Mouse (Mus musculus): ENCODE measurements around the gene Tex2.
"Not testable (repeated sequence)": the region's sequence is repeated elsewhere in the genome, so short reads cannot be mapped to it uniquely, and the experiment has no call there.

Gene Tex2

DNA sequence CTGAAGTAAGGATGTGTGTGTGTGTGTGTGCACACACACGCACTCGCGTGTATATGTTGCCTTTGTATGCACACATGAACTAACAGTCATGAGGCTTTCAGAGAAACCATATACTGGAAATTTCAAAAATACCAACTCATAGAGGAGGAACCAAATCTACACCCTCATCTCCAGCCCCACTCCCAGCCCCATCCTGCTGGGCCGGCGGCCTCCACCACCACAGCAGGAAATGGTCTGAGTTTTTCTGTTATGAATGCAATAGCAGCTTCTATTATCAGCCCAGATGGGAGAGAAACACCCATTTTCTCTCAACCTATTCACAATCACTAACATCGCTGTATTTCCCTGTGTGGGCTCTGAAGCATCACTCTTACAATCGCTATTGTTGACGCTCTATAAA is 8.8 kb upstream of the Tex2 start:
- no peak for DNase-seq (ENCODE audit: low read depth, low spot score)

DNA sequence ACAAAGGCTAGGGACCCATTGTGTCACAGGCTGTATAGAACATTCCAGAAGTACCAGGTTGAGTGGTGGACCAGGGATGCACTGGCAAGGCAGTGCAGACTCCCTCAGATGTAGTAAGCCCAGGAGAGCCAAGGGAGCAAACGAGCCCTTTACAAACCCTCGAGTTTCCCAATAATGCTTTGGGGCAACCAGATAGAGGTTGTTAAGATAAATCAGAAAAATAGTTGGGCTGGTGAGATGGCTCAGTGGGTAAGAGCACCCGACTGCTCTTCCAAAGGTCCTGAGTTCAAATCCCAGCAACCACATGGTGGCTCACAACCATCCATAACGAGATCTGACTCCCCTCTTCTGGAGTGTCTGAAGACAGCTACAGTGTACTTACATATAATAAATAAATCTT is 5.5 kb upstream of the Tex2 start:
- DNase-seq (ENCODE audit: low read depth, low spot score): not testable (repeated sequence)

DNA sequence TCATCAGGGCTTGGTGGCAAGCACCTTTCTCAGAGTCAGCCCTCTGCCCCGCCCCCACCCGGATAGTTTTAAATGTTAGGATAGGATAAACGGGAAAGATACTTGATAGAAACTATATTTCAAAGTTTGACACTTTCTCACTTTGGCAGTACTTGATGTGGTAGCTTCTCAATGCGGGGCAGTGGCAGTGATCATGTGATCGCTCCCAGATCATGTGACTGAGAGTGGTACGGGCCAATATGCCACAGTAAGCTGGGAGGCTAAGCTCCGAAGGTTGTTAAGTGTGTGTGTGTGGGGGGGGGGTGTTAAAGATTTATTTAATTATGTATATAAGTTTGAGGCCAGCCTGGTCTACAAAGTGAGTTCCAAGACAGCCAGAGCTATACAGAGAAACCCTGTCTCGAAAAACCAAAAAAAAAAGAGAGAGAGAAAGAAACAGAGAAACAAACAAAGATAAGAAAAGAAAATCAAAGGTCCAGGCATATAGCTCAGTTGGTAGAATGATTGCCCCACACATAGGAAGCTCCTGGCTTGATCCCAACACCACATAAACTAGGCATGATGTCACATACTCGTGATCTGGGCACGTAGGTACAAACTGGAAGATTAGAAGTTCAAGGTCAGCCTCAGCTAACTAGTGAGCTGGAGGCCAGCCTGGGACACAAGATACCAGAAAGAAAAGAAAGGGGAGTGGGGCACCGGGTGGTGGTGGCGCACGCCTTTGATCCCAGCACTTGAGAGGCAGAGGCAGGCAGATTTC is 4.8 kb upstream of the Tex2 start:
- no peak for DNase-seq (ENCODE audit: low read depth, low spot score)

DNA sequence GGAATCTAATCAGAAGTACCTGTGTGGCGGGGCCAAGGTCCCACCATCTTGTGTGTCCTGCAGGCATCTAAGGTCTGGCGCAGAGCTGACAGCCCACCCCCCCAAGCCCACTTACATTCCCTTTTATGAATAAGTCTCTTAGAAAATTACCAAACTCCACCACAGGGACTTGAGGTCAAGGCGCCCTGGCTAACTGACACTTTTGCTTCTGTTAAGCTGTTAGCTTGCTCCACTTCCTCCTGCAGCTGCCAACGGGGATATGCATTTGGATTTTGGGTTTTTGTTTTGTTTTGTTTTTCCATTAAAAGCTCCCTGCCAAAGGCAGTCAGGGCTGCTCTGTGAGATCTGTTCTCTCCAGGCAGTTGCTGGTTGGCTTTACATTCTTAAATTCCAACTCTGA is 2.3 kb upstream of the Tex2 start:
- DNase-seq (ENCODE audit: low read depth, low spot score): no peak

DNA sequence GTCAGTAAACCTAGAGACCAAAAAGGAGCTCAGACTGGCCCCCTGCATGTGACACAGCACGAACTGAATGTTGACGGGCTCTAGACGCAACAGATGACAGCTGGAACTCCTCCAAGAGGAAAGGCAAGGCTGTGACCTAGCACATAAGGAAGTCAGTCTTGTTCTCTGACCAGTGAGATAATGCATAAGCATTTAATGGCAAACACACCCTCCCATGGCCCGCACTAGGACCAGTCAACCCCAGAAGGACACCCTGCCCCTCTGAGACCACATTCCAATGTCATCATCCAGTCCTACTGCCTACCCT is 1.1 kb upstream of the Tex2 start:
- DNase-seq (ENCODE audit: low read depth, low spot score): no peak

DNA sequence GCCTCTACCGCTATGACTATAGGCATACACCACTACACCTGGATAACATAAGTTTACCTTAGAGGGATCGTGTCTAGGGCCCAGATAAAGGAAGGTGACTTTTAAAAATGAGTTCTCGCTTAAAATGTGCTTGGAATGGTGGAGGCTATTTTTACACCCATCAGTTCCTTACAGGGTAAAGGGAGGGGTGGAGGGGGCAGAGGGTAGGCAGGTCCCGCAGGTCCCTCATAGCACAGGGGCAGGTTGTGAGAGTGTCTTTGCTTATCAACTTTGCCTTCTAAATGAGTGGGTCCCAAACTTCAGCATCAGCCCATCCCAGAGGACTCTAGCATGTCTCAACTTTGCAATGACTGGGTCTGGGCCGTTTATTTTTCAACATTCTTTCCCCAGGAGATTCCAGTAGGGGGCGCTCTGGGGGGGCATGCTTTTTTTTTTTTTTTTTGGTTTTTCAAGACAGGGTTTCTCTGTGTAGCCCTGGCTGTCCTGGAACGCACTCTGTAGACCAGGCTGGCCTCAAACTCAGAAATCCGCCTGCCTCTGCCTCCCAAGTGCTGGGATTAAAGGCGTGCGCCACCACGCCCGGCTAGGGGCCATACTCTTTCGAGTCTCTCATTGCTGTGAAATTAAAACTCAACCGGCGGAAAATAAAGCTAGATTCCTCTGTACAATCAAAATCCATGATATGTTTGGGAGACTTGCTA is 565 bp upstream of the Tex2 start:
- DNase-seq (ENCODE audit: low read depth, low spot score): peak; percentile 19

DNA sequence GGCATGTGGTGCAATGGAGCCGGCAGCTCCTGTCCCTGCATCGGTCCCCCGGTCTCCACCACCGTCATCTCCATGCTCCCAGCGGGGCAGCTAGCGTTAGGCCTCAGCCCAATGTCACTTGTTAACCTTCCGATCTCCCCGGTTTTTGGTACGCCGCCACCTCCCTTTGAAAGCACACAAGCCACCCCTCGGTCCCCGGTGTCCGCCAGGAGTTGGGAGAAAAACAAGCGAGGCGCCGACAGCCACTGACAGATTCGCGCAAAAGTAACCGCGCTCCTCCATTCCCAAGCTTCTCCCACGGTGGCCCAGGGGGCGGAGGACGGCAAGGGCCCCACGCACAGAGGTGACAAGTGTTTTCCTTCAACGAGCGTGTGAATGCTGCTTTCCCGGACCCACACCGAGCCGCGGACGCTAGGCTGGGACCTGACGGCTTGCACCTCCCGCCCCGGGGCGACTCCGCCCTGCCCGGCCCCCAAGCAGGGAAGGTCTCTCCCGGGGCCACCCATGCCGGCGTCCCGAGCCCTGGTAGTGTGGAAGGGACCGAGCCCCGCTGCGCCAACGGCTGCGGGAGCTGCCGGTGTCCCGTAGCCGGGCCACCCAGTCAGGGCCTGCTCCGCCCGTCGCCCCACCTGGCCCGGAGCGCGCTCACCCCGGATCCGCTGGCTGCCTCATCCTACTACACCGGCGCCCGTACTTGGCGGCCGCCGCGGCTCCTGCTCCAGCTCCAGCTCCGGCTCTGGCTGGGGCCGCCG is 838 bp downstream of the Tex2 start:
- peak; percentile 45 for DNase-seq (ENCODE audit: low read depth, low spot score)

DNA sequence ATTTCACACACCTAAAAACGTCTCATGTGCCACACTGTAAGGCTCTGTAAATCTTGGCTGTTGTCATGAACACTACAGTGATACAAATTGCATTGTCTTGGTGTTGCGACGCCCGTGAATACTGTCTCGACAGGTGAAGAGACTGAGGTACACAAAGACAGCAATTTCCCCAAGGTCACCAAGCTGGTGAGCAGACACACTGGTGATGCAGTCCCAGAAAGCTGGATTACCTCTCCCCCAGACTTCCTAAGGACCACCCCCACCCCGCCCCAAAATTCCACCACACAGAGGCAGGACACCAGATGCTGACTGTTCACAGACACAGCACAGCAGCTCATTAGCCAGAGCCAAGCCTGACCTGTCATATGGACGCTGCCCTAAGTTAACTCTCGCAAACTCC is 3.5 kb downstream of the Tex2 start:
- DNase-seq (ENCODE audit: low read depth, low spot score): no peak

DNA sequence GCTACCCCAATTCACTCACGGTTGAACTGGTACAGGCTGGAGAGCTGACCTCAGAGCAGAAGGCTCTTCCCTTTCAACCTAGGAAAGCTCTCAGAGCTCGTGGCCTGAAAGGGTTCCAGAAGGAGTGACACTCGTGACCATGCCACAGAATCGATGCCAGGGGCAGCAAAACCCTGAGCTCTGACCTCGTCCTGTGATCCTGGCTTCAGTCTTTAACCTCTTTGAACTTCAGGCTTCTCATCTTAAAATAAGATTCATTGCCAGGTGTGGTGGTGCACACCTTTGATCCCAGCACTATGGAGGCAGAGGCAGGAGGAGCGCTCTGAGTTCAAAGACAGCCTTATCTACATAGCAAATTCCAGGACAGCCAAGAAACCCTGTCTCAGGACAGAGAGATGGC is 5.9 kb downstream of the Tex2 start:
- DNase-seq (ENCODE audit: low read depth, low spot score): no peak

DNA sequence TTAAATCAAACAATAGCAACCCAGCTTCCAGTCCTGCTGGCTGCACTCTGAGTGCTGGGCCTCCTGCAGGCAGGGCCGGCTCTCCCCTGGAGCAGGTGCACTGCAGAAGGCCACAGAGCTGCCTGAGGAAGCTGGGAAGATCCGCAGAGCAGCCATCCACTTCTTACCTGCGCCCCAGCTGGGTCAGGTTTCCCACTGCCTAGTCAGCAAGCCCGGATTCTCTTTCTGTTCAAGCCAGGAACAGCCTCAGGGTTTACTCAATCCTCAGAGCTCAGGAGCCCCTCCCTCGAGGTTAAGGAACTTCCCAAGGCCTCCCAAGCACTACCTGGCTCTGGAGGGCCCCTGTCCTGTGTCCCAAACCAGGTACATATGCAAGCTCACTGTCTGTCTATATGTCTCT is 7.2 kb downstream of the Tex2 start:
- no peak for DNase-seq (ENCODE audit: low read depth, low spot score)

DNA sequence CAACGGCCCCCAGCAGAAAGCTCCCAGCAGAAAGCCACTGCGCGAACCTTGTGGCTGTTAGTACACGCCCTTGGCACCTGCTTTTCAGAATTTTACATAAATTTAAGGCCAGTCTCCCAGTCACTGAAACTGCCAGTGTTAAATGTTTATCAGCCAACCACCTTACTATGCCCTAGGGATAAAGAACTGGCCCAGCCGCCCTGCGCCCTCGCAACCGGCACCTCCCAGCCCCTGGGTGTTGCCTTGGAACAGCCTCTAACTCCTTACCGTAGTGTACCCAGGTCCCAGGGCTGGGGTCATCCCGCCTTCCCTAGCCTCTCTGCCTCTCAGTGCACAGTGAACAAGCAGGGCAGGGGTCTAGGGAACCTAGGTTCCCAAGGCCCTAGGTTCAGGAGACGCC is 10.0 kb downstream of the Tex2 start:
- no peak for DNase-seq (ENCODE audit: low read depth, low spot score)

DNA sequence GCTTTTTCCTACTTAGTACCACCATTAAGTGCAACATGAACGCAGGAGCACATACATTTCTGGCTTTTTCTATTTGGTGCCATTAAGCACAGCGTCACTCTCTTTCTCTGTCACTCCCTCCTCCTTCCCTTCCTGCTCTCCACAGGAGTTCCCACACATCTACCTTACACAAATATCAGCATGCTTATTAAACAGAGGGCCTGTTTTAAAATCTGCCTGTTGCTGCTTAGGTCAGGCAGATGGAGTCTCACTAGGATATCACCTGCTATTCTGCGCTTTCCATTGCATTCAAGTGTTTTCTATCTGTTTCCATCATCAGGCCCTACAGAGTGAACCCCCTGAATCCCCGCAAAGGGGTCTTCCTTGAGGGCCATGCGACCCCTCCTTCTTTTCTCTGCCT is 13.1 kb downstream of the Tex2 start:
- DNase-seq (ENCODE audit: low read depth, low spot score): no peak

DNA sequence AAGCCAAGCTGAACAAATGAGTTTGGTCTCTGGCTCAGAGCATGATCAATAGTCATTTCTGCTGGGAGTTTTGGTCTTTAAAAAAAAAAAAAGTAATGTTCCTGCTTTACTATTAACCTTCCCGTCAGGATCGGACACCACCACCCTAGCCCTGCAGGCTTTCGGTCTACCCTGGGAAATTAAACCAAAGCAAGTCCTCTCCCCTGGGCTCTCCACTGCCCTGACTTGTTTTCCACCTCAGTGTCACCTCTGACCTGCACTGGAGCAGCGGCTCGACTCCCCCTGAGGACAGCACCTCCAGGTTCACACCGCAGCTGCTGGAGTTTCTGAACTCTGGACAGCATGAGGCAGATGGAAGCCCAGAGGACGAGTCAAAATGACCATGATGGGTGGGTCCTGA is 13.9 kb downstream of the Tex2 start:
- DNase-seq (ENCODE audit: low read depth, low spot score): no peak

DNA sequence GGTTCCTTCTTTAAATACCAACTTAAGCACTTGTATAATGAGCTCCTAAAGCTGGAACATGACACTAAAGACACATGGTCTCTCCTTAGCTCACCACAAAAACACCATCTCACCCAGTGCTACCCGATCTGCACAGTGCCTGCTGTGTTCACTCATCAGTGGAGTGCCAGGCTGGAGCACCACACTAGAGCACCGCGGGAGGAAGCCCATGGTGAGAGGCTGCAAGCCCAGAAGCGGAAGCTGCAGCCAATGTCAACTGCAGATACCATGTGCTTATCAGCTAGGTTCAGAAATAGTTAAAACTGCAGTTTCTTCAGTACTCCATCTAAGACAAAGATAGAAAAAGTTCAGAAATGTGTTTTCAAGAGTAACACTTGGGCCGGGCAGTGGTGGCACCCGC is 14.9 kb downstream of the Tex2 start:
- DNase-seq (ENCODE audit: low read depth, low spot score): no peak

DNA sequence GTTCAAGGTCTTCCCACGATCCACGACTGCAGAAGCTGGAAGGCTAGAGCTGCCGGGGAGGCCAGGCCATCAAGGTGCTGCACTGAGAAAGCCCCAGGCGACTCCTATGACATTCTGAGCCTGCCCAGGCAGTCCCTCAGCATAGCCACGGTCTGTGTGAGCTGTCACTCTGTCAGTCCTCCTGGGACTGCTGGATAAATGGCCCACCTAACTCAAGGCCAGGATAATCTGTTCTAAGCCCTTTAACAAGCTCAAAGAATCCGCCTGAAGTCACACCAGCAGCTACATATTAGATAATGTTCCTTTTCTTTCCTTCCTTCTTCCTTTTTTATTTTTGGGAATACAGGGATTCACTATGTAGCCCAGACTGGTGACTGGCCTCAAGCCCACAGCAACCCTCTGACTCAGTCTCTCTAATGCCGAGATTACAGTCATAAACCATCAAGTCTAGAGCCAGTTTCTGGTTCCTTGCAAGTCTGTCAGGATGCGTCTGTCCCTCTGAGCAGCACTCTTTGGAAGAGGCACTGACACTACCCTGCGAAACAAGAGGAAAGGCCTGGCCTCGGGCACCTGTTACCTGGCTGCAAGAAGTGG is 15.4 kb downstream of the Tex2 start:
- DNase-seq (ENCODE audit: low read depth, low spot score): no peak

DNA sequence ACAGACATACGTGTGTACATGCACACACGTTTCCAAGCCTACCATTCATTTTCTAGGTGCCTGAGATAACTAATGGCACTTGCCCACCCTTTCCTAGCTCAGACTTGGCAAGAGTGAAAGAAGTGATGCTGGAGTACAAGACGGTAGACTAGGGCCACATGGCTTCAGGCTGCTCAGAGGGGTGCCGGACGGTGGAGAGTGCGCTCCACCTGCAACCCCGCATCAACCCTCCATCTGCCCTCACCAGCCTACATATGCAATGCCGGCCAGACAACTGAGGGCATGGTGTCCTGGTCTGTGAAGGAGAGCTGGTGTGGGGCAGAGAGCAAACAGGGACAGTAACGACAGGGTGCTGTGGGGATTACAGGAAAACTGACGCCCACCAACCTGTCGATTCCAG is 22.0 kb downstream of the Tex2 start:
- no peak for DNase-seq (ENCODE audit: low read depth, low spot score)

DNA sequence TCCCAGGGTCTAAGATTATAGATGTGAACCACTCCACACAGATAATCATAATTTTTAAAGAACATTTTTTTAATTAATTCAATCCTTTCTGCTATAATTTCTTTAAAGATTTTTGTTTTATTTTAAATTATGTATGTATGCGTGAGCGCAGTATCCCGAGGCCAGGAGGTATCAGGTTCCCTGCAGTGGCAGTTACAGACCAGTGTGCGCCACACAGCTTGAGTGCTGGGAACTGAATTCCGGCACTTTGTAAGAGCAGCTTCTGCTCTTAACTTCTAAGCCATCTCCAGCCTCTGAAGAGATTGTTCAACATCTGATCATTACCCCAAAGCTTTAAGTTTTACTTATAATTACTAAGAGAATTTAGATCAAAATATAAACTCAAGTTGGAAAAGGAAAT is 23.1 kb downstream of the Tex2 start:
- no peak for DNase-seq (ENCODE audit: low read depth, low spot score)

DNA sequence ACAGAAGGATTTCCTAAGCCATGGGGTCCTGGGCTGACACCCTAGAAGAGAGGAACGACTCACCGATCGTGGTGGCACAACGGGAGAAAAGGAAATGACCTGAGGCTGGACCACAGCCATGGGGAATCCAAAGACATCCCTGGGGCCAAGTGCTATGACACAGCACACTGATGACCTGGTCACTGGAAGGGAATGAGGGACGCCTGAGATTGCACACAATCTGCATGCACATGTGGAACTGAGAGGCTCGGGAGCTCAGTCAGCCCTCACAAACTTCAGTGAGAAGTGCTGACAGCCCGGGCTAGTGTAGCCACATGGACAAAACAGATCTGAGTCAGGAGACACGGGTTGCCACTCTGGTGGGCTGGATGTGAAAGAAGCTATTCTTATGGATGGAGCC is 24.4 kb downstream of the Tex2 start:
- DNase-seq (ENCODE audit: low read depth, low spot score): no peak

DNA sequence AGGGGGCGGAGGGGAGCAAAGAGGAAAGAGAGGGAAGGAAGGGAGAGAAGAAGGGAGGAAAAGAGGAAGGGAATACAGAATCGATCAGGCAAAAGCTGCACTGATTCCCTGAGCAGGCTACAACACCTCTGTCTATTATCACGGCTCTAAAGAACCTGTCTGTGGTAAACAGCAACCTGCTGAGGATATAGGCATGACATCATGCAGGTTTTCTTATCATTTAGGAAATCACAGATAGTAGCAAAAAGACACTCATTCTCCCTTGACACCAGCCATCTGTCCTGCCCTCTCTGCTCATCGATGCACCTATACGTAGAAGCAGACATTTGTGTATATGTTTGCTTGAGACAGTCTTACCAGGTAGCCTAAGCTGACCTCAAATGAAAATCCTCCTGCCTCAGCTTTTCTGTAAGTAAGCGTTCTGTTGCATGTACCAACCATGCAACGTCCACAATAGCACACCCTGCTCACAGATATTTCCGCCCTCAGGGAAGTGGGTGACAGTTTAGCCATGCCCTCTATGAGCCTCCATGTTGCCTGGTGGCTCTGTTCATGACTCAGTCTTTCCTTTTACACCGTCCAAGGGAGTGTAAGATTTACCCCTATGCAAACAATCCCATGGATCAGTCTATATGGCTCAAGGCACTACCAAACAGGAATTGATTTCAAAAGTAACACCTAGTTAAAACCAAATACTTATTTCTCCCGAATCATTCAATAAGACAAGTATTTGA is 25.3 kb downstream of the Tex2 start:
- no peak for DNase-seq (ENCODE audit: low read depth, low spot score)

DNA sequence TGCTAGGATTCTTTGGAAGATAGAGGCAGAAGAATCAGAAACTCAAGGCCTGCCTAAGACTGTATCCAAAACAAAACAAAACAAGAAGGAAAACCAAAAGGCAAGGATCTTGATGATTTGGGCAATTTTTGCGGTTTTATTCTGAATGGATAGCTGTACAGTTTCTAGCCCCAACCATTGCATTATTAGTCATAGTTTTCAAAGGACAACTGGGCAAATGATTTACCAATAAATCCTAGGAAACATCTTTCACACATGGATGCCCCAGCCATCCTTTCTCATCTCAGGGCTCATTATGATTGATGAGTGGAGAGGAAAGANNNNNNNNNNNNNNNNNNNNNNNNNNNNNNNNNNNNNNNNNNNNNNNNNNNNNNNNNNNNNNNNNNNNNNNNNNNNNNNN is 29.4 kb downstream of the Tex2 start:
- DNase-seq (ENCODE audit: low read depth, low spot score): no peak

DNA sequence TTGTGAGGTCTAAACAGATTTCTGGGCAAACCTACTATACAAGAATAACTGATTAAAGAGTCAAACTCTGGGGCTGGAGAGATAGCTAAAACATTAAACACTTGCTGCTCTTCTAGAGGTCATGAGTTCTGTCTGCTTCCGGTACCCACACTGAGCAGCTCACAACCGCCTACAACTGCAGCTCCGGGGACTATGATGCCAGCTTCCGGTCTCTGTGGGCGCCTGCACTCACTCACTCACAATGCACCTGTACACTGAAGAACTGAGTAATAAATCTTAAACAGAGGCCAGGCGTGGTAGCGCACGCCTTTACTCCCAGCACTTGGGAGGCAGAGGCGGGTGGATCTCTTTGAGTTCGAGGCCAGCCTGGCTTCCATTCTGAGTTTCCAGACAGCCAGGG is 31.9 kb downstream of the Tex2 start:
- no peak for DNase-seq (ENCODE audit: low read depth, low spot score)

DNA sequence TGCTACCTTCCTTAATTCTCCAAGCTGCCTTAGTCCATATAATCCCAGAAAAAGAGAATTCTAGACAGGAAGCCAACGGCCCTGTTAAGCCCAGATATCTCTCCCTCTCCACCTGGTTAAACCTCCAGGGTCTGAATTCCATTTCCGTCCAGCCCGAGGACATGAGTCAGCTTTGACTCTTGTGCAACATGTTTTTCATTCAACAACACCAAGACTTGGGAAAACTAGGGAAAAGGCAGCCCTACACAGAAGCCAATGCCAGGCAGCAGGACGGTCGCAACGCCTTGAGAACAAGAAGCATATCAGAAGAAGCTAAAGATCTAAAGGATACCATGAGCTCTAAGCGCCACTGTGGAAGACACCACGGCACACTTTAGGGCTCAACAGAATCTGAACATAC is 32.8 kb downstream of the Tex2 start:
- no peak for DNase-seq (ENCODE audit: low read depth, low spot score)

Data from c-Kit-negative CD71-positive TER-119-positive erythroid progenitor cells, embryonic 14.5 days (primary cell).